Mouse (Mus musculus) gastrocnemius, adult 18-20 months (tissue): ENCODE results near the gene Olfr73. TPM values are rescaled to one million over a fixed set of nuclear protein-coding genes. Genes with fewer than 3 reads are reported as not detected.
"Not testable (repeated sequence)": the region's sequence is repeated elsewhere in the genome, so short reads cannot be mapped to it uniquely, and the experiment has no call there.

Experiments
- DNase-seq: peaks from one replicate; pipeline ENCODE4 v3.0.0; 2021; ENCODE audit warnings: low spot score
- long read RNA-seq, 2 experiments: library from polyadenylated mRNA; stranded (forward); transcript quantifications; one replicate each; pipeline ENCODE4 v2.0.0; 2021
- total RNA-seq, 2 experiments: library from RNA; stranded (reverse); gene quantifications; 2 replicates each; pipeline ENCODE4 v1.2.3; 2021

Gene Olfr73
- total RNA-seq, result not detected
- long read RNA-seq, experiment 1, result 0 reads
- long read RNA-seq, experiment 2, result 0 reads

GRCm38 (mm10) chr2:88037599-88037998 lies at the start of gene Olfr73:
TSS of gene Olfr73 (minus strand) at chr2:88037699.
- no peak for DNase-seq

GRCm38 (mm10) chr2:88071730-88072129 lies 34.2 kb upstream of the Olfr73 start, which contains the start of gene Olfr1163:
TSS of gene Olfr1163 (minus strand) at chr2:88071830.
- no peak for DNase-seq

- no peak for DNase-seq
Observed at GRCm38 (mm10) chr2:88063587-88063986, 26.1 kb upstream of the Olfr73 start.

- DNase-seq, result no peak
Observed at GRCm38 (mm10) chr2:88051029-88051428, 13.5 kb upstream of the Olfr73 start, which contains the start of gene Olfr1162. TSS of gene Olfr1162 (minus strand) at chr2:88051129.

GRCm38 (mm10) chr2:88022474-88022873 lies 15.0 kb downstream of the Olfr73 start, which contains the start of gene Olfr1161:
TSS of gene Olfr1161 (plus strand) at chr2:88022774.
- DNase-seq, result not testable (repeated sequence)

GRCm38 (mm10) chr2:88007515-88008318 lies 29.8 kb downstream of the Olfr73 start, which contains the start of gene Olfr1160:
TSS of gene Olfr1160 (minus strand) at chr2:88008268.
- no peak for DNase-seq

- no peak for DNase-seq
Observed at GRCm38 (mm10) chr2:87989813-87990212, 47.7 kb downstream of the Olfr73 start, which contains the start of gene Olfr1158. TSS of gene Olfr1158 (plus strand) at chr2:87990113.

Other genes starting within 250 kb of the Olfr73 start
- not detected for gene Olfr1143, start 237.1 kb downstream of the Olfr73 start, total RNA-seq
- gene Olfr1145, start 227.9 kb downstream of the Olfr73 start, total RNA-seq, result not detected
- gene Olfr1148, start 207.2 kb downstream of the Olfr73 start, total RNA-seq, result not detected
- gene Olfr1150-ps1, start 193.7 kb downstream of the Olfr73 start, total RNA-seq, result not detected
- gene Olfr1151, start 181.8 kb downstream of the Olfr73 start, total RNA-seq, result not detected
- not detected for gene Olfr1152, start 171.2 kb downstream of the Olfr73 start, total RNA-seq
- not detected for gene Olfr1153, start 142.7 kb downstream of the Olfr73 start, total RNA-seq
- not detected for gene Olfr1154, start 132.5 kb downstream of the Olfr73 start, total RNA-seq
- gene Olfr1155, start 92.6 kb downstream of the Olfr73 start, total RNA-seq, result not detected
- not detected for gene Olfr1156, start 84.6 kb downstream of the Olfr73 start, total RNA-seq
- gene Olfr1157, start 69.4 kb downstream of the Olfr73 start, total RNA-seq, result not detected
- gene Olfr74, start 63.0 kb downstream of the Olfr73 start, total RNA-seq, result not detected
- not detected for gene Olfr1158, start 47.6 kb downstream of the Olfr73 start, total RNA-seq
- not detected for gene Olfr1160, start 29.4 kb downstream of the Olfr73 start, total RNA-seq
- gene Olfr1161, start 14.9 kb downstream of the Olfr73 start, total RNA-seq, result not detected
- gene Olfr1162, start 13.4 kb upstream of the Olfr73 start, total RNA-seq, result not detected
- not detected for gene Olfr1163, start 34.1 kb upstream of the Olfr73 start, total RNA-seq
- not detected for gene Olfr1164, start 56.3 kb upstream of the Olfr73 start, total RNA-seq
- gene Olfr1166, start 90.6 kb upstream of the Olfr73 start, total RNA-seq, result not detected
- not detected for gene Olfr1167, start 117.5 kb upstream of the Olfr73 start, total RNA-seq
- gene Olfr1168, start 144.2 kb upstream of the Olfr73 start, total RNA-seq, result not detected
- gene Olfr1170, start 190.6 kb upstream of the Olfr73 start, total RNA-seq, result not detected
- not detected for gene Olfr1173, start 242.2 kb upstream of the Olfr73 start, total RNA-seq